Mouse (Mus musculus): Measurements from ENCODE around the gene Fbxo40. TPM values are rescaled to one million over a fixed set of nuclear protein-coding genes. Genes with fewer than 3 reads are reported as not detected.

The Fbxo40 gene
- not detected in 2 replicates for polyA plus RNA-seq (2014; fragmentation: Nextera tagmentation; extraction: Ambion mirVana)

DNA sequence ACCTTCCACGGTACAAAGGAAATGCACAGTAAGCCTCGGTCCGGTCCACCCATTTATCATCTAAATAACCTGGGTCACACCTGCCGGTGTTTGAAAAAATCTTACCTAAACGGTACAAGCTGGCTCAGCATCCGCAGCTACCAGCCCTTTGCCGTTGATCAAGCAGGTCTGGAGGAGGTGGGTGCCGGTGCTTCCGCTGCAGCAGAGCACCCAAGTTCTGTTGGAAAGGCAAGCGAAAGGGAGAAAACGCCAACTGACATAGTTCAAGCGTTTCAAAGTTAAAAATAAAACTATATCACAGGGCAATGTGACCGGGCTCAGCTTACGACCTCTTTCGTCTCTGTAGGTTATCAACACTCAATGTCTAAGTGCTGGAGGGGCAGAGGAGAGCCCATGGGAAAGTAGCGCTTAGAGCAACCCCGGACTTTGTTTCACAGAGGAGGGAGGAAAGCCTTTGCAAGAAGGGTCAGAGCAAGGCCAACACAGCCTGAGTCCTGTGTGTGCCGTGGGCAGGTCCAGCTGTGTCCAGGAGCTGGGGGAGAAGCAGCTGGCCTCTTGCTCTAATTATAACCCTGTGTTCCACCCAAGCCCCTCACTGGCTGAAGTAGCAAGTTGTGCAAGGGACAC, at the start of gene Fbxo40:
TSS of gene Fbxo40 (minus strand) at position 469 of the 627 bp plus-strand sequence.
- Histone ChIP-seq H3K4me2 (ENCODE audit: low read length) (no peak within 1 kb of the TSS), H3K4me3 (replicated peaks; ENCODE audit: low read depth, low read length) (no peak within 1 kb of the TSS), H3K27ac (replicated peaks; ENCODE audit: low read depth, low read length) (no peak within 1 kb of the TSS), H3K9ac (replicated peaks; ENCODE audit: low read length) (no peak within 1 kb of the TSS), H3K9me3 (ENCODE audit: control insufficient read depth, low read length) (no peaks in the 10 kb centered on the region), H3K27me3 (ENCODE audit: control insufficient read depth, insufficient read depth, low read length) (no peaks in the 10 kb centered on the region), H3K4me1 (ENCODE audit: control insufficient read depth, insufficient read depth, low read length) (no peaks in the 10 kb centered on the region), H3K36me3 (ENCODE audit: control insufficient read depth, insufficient read depth, low read length) (no peaks in the 10 kb centered on the region)
- DNase-seq (no peak), ATAC-seq (ENCODE audit: low FRiP score, low TSS enrichment) (no peak)
- WGBS: 89% methylated on average over 18 of the region's 18 CpGs

DNA sequence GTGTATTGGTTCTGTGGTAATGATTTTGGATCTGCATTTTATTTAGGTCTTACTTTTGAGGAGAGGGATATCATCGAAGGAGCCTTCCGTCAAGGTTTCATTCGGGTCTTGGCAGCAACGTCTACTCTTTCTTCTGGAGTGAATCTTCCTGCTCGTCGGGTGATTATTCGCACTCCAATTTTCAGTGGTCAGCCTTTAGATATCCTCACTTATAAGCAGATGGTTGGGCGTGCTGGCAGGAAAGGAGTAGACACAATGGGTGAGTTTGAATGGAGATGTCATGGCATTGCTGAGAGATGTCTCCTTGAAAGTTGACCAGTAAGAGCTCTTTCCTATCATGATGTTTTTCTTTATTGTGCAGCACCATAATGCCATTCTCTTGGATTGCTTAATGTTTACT, 44.5 kb upstream of the Fbxo40 start:
- WGBS: 93% methylated on average over 8 of the region's 8 CpGs
- no peaks in the 10 kb centered on the region for H3K4me1 ChIP-seq (ENCODE audit: control insufficient read depth, insufficient read depth, low read length)
- H3K27ac ChIP-seq (replicated peaks; ENCODE audit: low read depth, low read length): no peak overlapping the region
- no peaks in the 10 kb centered on the region for H3K9me3 ChIP-seq (ENCODE audit: control insufficient read depth, low read length)
- ATAC-seq (ENCODE audit: low FRiP score, low TSS enrichment) (no peak), DNase-seq (no peak)
- H3K36me3 ChIP-seq (ENCODE audit: control insufficient read depth, insufficient read depth, low read length): peaks cover 10% of the 10 kb centered on the region; the same call in 1 of the 2 replicates
- no peak overlapping the region for H3K9ac ChIP-seq (replicated peaks; ENCODE audit: low read length)
- H3K27me3 ChIP-seq (ENCODE audit: control insufficient read depth, insufficient read depth, low read length): no peaks in the 10 kb centered on the region
- no peak overlapping the region for H3K4me2 ChIP-seq (ENCODE audit: low read length)
- H3K4me3 ChIP-seq (replicated peaks; ENCODE audit: low read depth, low read length): no peak overlapping the region

- H3K27ac ChIP-seq (replicated peaks; ENCODE audit: low read depth, low read length): no peak overlapping the region
- WGBS: 85% methylated on average over 3 of the region's 3 CpGs
- DNase-seq: no peak
- no peak for ATAC-seq (ENCODE audit: low FRiP score, low TSS enrichment)
- no peaks in the 10 kb centered on the region for H3K9me3 ChIP-seq (ENCODE audit: control insufficient read depth, low read length)
- no peak overlapping the region for H3K4me2 ChIP-seq (ENCODE audit: low read length)
- H3K9ac ChIP-seq (replicated peaks; ENCODE audit: low read length): no peak overlapping the region
- no peaks in the 10 kb centered on the region for H3K4me1 ChIP-seq (ENCODE audit: control insufficient read depth, insufficient read depth, low read length)
- peaks cover 10% of the 10 kb centered on the region; the same call in 1 of the 2 replicates for H3K36me3 ChIP-seq (ENCODE audit: control insufficient read depth, insufficient read depth, low read length)
- H3K4me3 ChIP-seq (replicated peaks; ENCODE audit: low read depth, low read length): no peak overlapping the region
- no peaks in the 10 kb centered on the region for H3K27me3 ChIP-seq (ENCODE audit: control insufficient read depth, insufficient read depth, low read length)
Observed at GRCm38 (mm10) chr16:37031996-37032395, 41.7 kb upstream of the Fbxo40 start.

- WGBS: 91% methylated on average over 3 of the region's 3 CpGs
- no peak overlapping the region for H3K4me2 ChIP-seq (ENCODE audit: low read length)
- no peak overlapping the region for H3K9ac ChIP-seq (replicated peaks; ENCODE audit: low read length)
- DNase-seq (no peak), ATAC-seq (ENCODE audit: low FRiP score, low TSS enrichment) (no peak)
- no peak overlapping the region for H3K4me3 ChIP-seq (replicated peaks; ENCODE audit: low read depth, low read length)
- H3K4me1 ChIP-seq (ENCODE audit: control insufficient read depth, insufficient read depth, low read length): no peaks in the 10 kb centered on the region
- no peaks in the 10 kb centered on the region for H3K27me3 ChIP-seq (ENCODE audit: control insufficient read depth, insufficient read depth, low read length)
- no peaks in the 10 kb centered on the region for H3K9me3 ChIP-seq (ENCODE audit: control insufficient read depth, low read length)
- no peaks in the 10 kb centered on the region for H3K36me3 ChIP-seq (ENCODE audit: control insufficient read depth, insufficient read depth, low read length)
- no peak overlapping the region for H3K27ac ChIP-seq (replicated peaks; ENCODE audit: low read depth, low read length)
Observed at GRCm38 (mm10) chr16:37027581-37027980, 37.3 kb upstream of the Fbxo40 start.

DNA sequence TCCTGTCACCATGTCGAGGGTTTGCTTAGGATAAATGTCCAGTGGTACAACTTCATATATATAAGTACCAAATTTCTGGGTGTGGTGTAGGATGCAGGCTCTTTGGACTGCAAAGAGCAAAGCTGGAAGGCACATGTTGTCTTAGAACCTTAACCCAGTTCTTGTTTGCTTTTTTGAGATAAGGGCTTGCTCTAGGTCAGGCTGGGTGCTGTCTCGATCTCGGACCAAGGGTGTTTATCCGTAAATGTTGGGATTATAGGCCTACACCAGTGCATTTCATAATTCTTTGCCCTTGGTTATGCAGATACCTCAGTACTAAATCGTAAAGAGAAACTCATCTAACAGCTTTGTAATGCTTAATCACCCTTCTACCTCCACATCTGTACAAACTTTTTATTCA, 22.1 kb upstream of the Fbxo40 start:
- Histone ChIP-seq H3K9ac (replicated peaks; ENCODE audit: low read length) (peak overlapping the region; percentile 60; the same call in 1 of the 2 replicates), H3K4me1 (ENCODE audit: control insufficient read depth, insufficient read depth, low read length) (peaks cover 10% of the 10 kb centered on the region), H3K27ac (replicated peaks; ENCODE audit: low read depth, low read length) (no peak overlapping the region), H3K4me2 (ENCODE audit: low read length) (peak overlapping the region; percentile 93), H3K27me3 (ENCODE audit: control insufficient read depth, insufficient read depth, low read length) (no peaks in the 10 kb centered on the region), H3K36me3 (ENCODE audit: control insufficient read depth, insufficient read depth, low read length) (no peaks in the 10 kb centered on the region), H3K4me3 (replicated peaks; ENCODE audit: low read depth, low read length) (peak overlapping the region; percentile 77), H3K9me3 (ENCODE audit: control insufficient read depth, low read length) (no peaks in the 10 kb centered on the region)
- ATAC-seq (ENCODE audit: low FRiP score, low TSS enrichment): no peak
- 57% methylated on average over 5 of the region's 5 CpGs for WGBS
- no peak for DNase-seq

GRCm38 (mm10) chr16:37011922-37012289, 21.6 kb upstream of the Fbxo40 start:
- ATAC-seq (ENCODE audit: low FRiP score, low TSS enrichment): peak; percentile 59
- H3K4me3 ChIP-seq (replicated peaks; ENCODE audit: low read depth, low read length): peak overlapping the region; percentile 77
- H3K9me3 ChIP-seq (ENCODE audit: control insufficient read depth, low read length): no peaks in the 10 kb centered on the region
- no peaks in the 10 kb centered on the region for H3K27me3 ChIP-seq (ENCODE audit: control insufficient read depth, insufficient read depth, low read length)
- H3K4me2 ChIP-seq (ENCODE audit: low read length): peak overlapping the region; percentile 93
- WGBS: under 1% methylated on average over 26 of the region's 26 CpGs
- no peak overlapping the region for H3K27ac ChIP-seq (replicated peaks; ENCODE audit: low read depth, low read length)
- no peaks in the 10 kb centered on the region for H3K36me3 ChIP-seq (ENCODE audit: control insufficient read depth, insufficient read depth, low read length)
- H3K4me1 ChIP-seq (ENCODE audit: control insufficient read depth, insufficient read depth, low read length): peaks cover 10% of the 10 kb centered on the region
- no peak for DNase-seq
- peak overlapping the region; percentile 60 for H3K9ac ChIP-seq (replicated peaks; ENCODE audit: low read length)

- ATAC-seq (ENCODE audit: low FRiP score, low TSS enrichment): peak; percentile 97
- peaks cover 10% of the 10 kb centered on the region for H3K4me1 ChIP-seq (ENCODE audit: control insufficient read depth, insufficient read depth, low read length)
Observed at GRCm38 (mm10) chr16:37011061-37011921, 21.0 kb upstream of the Fbxo40 start, which contains the start of gene Polq. Gene Polq (plus strand): TSS chr16:37011786.

GRCm38 (mm10) chr16:37010370-37010769, 20.1 kb upstream of the Fbxo40 start:
- Histone ChIP-seq H3K9me3 (ENCODE audit: control insufficient read depth, low read length) (no peaks in the 10 kb centered on the region), H3K4me1 (ENCODE audit: control insufficient read depth, insufficient read depth, low read length) (peaks cover 10% of the 10 kb centered on the region), H3K36me3 (ENCODE audit: control insufficient read depth, insufficient read depth, low read length) (no peaks in the 10 kb centered on the region), H3K27me3 (ENCODE audit: control insufficient read depth, insufficient read depth, low read length) (no peaks in the 10 kb centered on the region), H3K4me3 (replicated peaks; ENCODE audit: low read depth, low read length) (no peak overlapping the region), H3K27ac (replicated peaks; ENCODE audit: low read depth, low read length) (no peak overlapping the region), H3K9ac (replicated peaks; ENCODE audit: low read length) (no peak overlapping the region), H3K4me2 (ENCODE audit: low read length) (no peak overlapping the region)
- DNase-seq (peak; percentile 85), ATAC-seq (ENCODE audit: low FRiP score, low TSS enrichment) (peak; percentile 46)
- WGBS: 56% methylated on average over 4 of the region's 4 CpGs

More at GRCm38 (mm10) chr16:37011061-37011921, 21.0 kb upstream of the Fbxo40 start, which contains the start of gene Polq:
- no peaks in the 10 kb centered on the region for H3K9me3 ChIP-seq (ENCODE audit: control insufficient read depth, low read length)
- H3K4me2 ChIP-seq (ENCODE audit: low read length): peak within 1 kb of the TSS; percentile 93
- H3K36me3 ChIP-seq (ENCODE audit: control insufficient read depth, insufficient read depth, low read length): no peaks in the 10 kb centered on the region
- WGBS: 7% methylated on average over 30 of the region's 30 CpGs
- H3K4me3 ChIP-seq (replicated peaks; ENCODE audit: low read depth, low read length): peak within 1 kb of the TSS; percentile 77
- peak within 1 kb of the TSS; percentile 60 for H3K9ac ChIP-seq (replicated peaks; ENCODE audit: low read length)
- no peaks in the 10 kb centered on the region for H3K27me3 ChIP-seq (ENCODE audit: control insufficient read depth, insufficient read depth, low read length)
- peak; percentile 97 for DNase-seq
- H3K27ac ChIP-seq (replicated peaks; ENCODE audit: low read depth, low read length): no peak within 1 kb of the TSS
